Mouse (Mus musculus) kidney, postnatal 0 days (tissue): ENCODE measurements around the gene Drg2. TPM values are rescaled to one million over a fixed set of nuclear protein-coding genes. Genes with fewer than 3 reads are reported as not detected.
"Not testable (repeated sequence)": the region's sequence is repeated elsewhere in the genome, so short reads cannot be mapped to it uniquely, and the experiment has no call there.

Source experiments
- ATAC-seq: fragments of 200-750 bp; cut with Nextera tagmentation; replicated peaks from 2 replicates; pipeline ENCODE4 v1.8.0; 2017; ENCODE audit warnings: low read depth, moderate number of reproducible peaks, moderate TSS enrichment, moderate library complexity; ENCODE audit not compliant: low FRiP score
- DNase-seq: peaks from one replicate; pipeline ENCODE4 v3.0.0-alpha.2; 2016; ENCODE audit warnings: low spot score
- H3K27ac ChIP-seq: fragments of 300-500 bp; sonication (generic); 2 replicates; pipeline ENCODE4 v1.5.1; 2014; ENCODE audit warnings: mild to moderate bottlenecking
- H3K27me3 ChIP-seq: fragments of 300-500 bp; sonication (generic); 2 replicates; pipeline ENCODE4 v1.6.1; 2014; ENCODE audit warnings: low read length, mixed read lengths; ENCODE audit not compliant: insufficient read depth
- H3K36me3 ChIP-seq: fragments of 300-500 bp; sonication (generic); 2 replicates; pipeline ENCODE4 v1.6.1; 2014; ENCODE audit warnings: low read length, mixed read lengths; ENCODE audit not compliant: insufficient read depth
- H3K4me1 ChIP-seq: fragments of 300-500 bp; sonication (generic); replicated peaks from 2 replicates; pipeline ENCODE4 v1.6.1; 2014; ENCODE audit warnings: antibody characterized with exemption, low read length, mixed read lengths; ENCODE audit not compliant: insufficient read depth
- H3K4me2 ChIP-seq: fragments of 300-500 bp; sonication (generic); 2 replicates; pipeline ENCODE4 v1.6.1; 2014; ENCODE audit warnings: mild to moderate bottlenecking, low read length, moderate library complexity, mixed read lengths
- H3K4me3 ChIP-seq: fragments of 300-500 bp; sonication (generic); replicated peaks from 2 replicates; pipeline ENCODE4 v1.5.1; 2014; ENCODE audit warnings: low read depth, low read length
- H3K9ac ChIP-seq: fragments of 300-500 bp; sonication (generic); 2 replicates; pipeline ENCODE4 v1.6.1; 2014; ENCODE audit warnings: low read depth, low read length
- H3K9me3 ChIP-seq: fragments of 300-500 bp; sonication (generic); replicated peaks from 2 replicates; pipeline ENCODE4 v1.6.1; 2016; ENCODE audit warnings: low read length, inconsistent platforms, mixed read lengths
- CTCF ChIP-seq: IDR thresholded peaks from 2 replicates; pipeline ENCODE4 v1.5.1; 2016; ENCODE audit warnings: antibody characterized with exemption, low read depth, mild to moderate bottlenecking, moderate library complexity
- WGBS: fragments of 180-500 bp; shearing (Covaris S2); extraction: QIAGEN DNeasy Blood & Tissue Kit; methylation state at CpG from one replicate; pipeline ENCODE4 v1.1.7; 2014; 5-methylcytosine and 5-hydroxymethylcytosine counted together
- polyA plus RNA-seq: library from polyadenylated mRNA; unstranded; fragments of >200 nt; fragmentation: Nextera tagmentation; extraction: Ambion mirVana; gene quantifications from 2 replicates; pipeline ENCODE4 v1.2.1, GENCODE M21; 2015

The Drg2 gene
- polyA plus RNA-seq, 1 experiment from 2014 or later = 77.4 TPM

DNA sequence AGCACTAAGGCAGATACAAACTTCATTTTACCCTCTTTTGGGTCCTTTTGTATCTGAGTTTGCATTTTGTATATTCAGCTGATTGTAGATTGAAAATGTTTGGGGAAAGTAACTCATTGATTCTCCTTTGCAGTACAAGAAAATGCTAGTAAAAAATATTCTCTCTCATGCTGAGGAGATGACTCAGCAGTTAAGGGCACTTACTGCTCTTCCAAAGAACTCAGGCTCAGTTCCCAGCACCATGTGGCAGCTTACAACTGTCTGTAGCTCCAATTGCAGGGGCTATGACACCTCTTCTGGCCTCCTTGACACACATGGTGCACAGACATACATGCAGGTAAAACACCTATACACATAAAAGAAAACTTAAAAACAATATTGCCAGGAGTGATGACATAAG, 20.9 kb upstream of the Drg2 start:
- H3K4me3 ChIP-seq = no peak overlapping the region
- no peaks in the 10 kb centered on the region for H3K9me3 ChIP-seq
- no peak overlapping the region for H3K9ac ChIP-seq
- no peak for TF ChIP-seq CTCF
- ATAC-seq (no peak), DNase-seq (no peak)
- H3K27ac ChIP-seq = no peak overlapping the region
- H3K27me3 ChIP-seq = no peaks in the 10 kb centered on the region
- H3K4me1 ChIP-seq = no peaks in the 10 kb centered on the region
- no peak overlapping the region for H3K4me2 ChIP-seq
- peaks cover 50% of the 10 kb centered on the region for H3K36me3 ChIP-seq

DNA sequence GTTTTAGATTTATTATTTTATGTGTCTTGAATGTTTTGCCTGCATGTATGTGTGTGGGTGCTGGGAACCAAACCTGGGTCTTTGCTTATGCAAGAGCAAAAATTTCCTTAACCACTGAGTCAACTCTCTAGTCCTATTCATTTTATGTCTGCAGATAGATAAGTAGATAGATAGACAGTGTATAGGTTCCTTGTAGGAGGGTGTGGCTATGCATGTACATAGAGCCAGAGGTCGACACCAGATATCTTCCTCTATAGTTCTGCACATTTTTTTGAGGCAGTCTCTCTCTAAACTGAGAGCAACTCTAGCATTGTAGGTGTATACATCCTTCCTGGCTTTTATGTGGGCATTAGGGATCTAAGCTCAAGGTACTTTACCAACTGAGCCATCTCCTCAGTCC, 19.3 kb upstream of the Drg2 start:
- Histone ChIP-seq H3K27me3 (no peaks in the 10 kb centered on the region), H3K36me3 (peaks cover 48% of the 10 kb centered on the region), H3K4me3 (no peak overlapping the region), H3K9ac (no peak overlapping the region), H3K4me2 (no peak overlapping the region), H3K4me1 (no peaks in the 10 kb centered on the region), H3K27ac (no peak overlapping the region), H3K9me3 (no peaks in the 10 kb centered on the region)
- 100% methylated on average over 1 of the region's 1 CpGs for WGBS
- DNase-seq = no peak
- no peak for ATAC-seq
- no peak for TF ChIP-seq CTCF

DNA sequence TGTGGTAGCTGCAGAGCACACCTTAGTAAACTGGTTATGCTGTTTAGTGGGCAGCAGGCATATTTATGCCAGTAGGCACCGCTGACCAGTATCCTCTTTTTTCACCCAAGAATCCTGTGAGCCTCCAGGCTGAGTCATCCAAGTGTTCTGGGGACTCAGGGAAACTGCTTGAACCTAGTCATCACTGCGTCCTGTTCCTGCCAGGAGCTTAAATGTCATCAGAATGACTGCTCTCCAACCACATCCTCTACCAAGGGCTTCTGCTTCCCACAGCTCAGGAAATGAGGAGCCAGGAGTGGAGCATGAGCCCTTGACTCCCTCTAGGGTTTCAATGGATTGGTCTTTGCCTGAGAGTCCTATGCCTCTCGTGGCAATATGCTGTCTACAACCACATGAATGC, 17.8 kb upstream of the Drg2 start:
- Histone ChIP-seq H3K27me3 (no peaks in the 10 kb centered on the region), H3K4me1 (no peaks in the 10 kb centered on the region), H3K4me3 (no peak overlapping the region), H3K4me2 (no peak overlapping the region), H3K36me3 (peaks cover 51% of the 10 kb centered on the region), H3K9me3 (no peaks in the 10 kb centered on the region), H3K27ac (no peak overlapping the region), H3K9ac (no peak overlapping the region)
- no peak for DNase-seq
- ATAC-seq = no peak
- no peak for TF ChIP-seq CTCF
- WGBS = 84% methylated on average over 3 of the region's 3 CpGs

- H3K4me2 ChIP-seq, ATAC-seq, H3K4me3 ChIP-seq, H3K4me1 ChIP-seq, H3K9me3 ChIP-seq, H3K27me3 ChIP-seq, H3K9ac ChIP-seq, H3K27ac ChIP-seq, DNase-seq: not testable (repeated sequence)
- WGBS = 25% methylated on average over 1 of the region's 1 CpGs
- H3K36me3 ChIP-seq = peaks cover 59% of the 10 kb centered on the region
Measured at GRCm38 (mm10) chr11:60439621-60440020, 14.8 kb upstream of the Drg2 start.

DNA sequence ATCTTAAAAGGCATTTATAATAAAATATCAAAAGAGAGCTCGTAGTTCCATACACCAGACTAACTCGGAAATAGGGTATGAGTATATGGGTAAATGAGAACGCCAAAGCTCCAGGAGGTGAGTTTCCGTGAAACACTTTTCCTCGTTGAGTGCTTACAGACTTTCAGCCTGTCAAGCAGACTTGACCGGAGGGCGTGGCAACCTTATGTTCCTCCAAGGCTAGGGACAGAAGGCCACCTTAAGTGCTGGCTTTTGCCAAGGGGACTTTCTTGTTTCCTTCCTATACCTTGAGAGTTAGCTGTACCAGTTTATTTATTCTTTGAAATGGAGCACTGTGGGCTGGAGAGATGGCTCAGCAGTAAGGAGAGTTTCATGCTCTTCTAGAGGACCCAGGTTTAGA, 14.2 kb upstream of the Drg2 start:
- WGBS = 50% methylated on average over 7 of the region's 7 CpGs
- ATAC-seq = no peak
- no peak for DNase-seq

GRCm38 (mm10) chr11:60442896-60443295, 11.5 kb upstream of the Drg2 start:
- H3K4me1 ChIP-seq = no peaks in the 10 kb centered on the region
- no peak for DNase-seq
- TF ChIP-seq CTCF = no peak
- no peak overlapping the region for H3K4me2 ChIP-seq
- 83% methylated on average over 6 of the region's 6 CpGs for WGBS
- H3K9me3 ChIP-seq = no peaks in the 10 kb centered on the region
- ATAC-seq = no peak
- H3K27ac ChIP-seq = no peak overlapping the region
- no peak overlapping the region for H3K4me3 ChIP-seq
- H3K36me3 ChIP-seq = peaks cover 34% of the 10 kb centered on the region
- no peak overlapping the region for H3K9ac ChIP-seq
- no peaks in the 10 kb centered on the region for H3K27me3 ChIP-seq

More for the DNA sequence above, 14.2 kb upstream of the Drg2 start:
- Histone ChIP-seq H3K9me3 (no peaks in the 10 kb centered on the region), H3K9ac (no peak overlapping the region), H3K4me3 (no peak overlapping the region), H3K27me3 (no peaks in the 10 kb centered on the region), H3K4me1 (no peaks in the 10 kb centered on the region), H3K36me3 (peaks cover 55% of the 10 kb centered on the region), H3K27ac (no peak overlapping the region), H3K4me2 (no peak overlapping the region)
- no peak for TF ChIP-seq CTCF

DNA sequence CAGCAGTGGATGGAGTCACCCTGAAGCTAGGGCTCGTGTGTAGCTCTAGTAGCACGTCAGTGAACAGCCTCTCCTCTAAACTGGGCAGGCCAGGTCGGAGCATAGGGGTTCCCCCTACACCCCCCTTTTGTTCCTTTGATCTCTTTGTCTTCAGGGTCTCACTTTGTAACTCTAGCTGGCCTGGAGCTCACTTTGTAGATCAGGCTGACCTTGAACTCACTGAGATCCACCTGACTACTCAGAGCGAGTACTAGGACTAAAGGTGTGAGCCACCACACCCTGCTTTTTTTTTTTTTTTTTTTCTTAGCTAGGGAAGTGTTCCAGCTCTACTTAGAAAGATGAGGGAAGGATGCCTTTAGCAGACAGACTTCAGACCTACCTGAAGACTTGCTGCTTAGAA, 10.4 kb upstream of the Drg2 start:
- Histone ChIP-seq H3K4me3 (no peak overlapping the region), H3K4me2 (no peak overlapping the region), H3K4me1 (no peaks in the 10 kb centered on the region), H3K9me3 (no peaks in the 10 kb centered on the region), H3K36me3 (peaks cover 28% of the 10 kb centered on the region; the same call in 1 of the 2 replicates), H3K9ac (no peak overlapping the region), H3K27ac (no peak overlapping the region), H3K27me3 (no peaks in the 10 kb centered on the region)
- ATAC-seq (no peak), DNase-seq (no peak)
- 78% methylated on average over 4 of the region's 4 CpGs for WGBS
- no peak for TF ChIP-seq CTCF
